Mouse (Mus musculus) ES-E14 (cell line): ENCODE results near the gene Cd247. TPM values are rescaled to one million over a fixed set of nuclear protein-coding genes. Genes with fewer than 3 reads are reported as not detected.

Source experiments
- DNase-seq: peaks from one replicate; pipeline ENCODE4 v3.0.0-alpha.2; 2013; ENCODE audit warnings: low read depth, low spot score
- H3K27ac ChIP-seq: 2 replicates; pipeline ENCODE4 v1.5.1; 2012; ENCODE audit warnings: low read depth, mild to moderate bottlenecking, low read length, moderate library complexity, mixed read lengths; ENCODE audit not compliant: poor library complexity, insufficient read depth, severe bottlenecking
- H3K36me3 ChIP-seq: 2 replicates; pipeline ENCODE4 v1.6.1; 2012; ENCODE audit warnings: mild to moderate bottlenecking, low read length, moderate library complexity, mixed read lengths; ENCODE audit not compliant: control insufficient read depth, poor library complexity, insufficient read depth, severe bottlenecking
- H3K4me1 ChIP-seq, 2 experiments: fragments of 150-350 bp in 1 of 2; sonication (generic) in 1 of 2; 2 replicates each; pipeline ENCODE4 v1.6.1; 2012; ENCODE audit warnings: low read length in 2 of 2, mild to moderate bottlenecking in 1 of 2, mixed read lengths in 1 of 2; ENCODE audit not compliant: control insufficient read depth in 2 of 2, insufficient read depth in 2 of 2, poor library complexity in 1 of 2
- H3K4me3 ChIP-seq, 2 experiments: fragments of 150-350 bp in 1 of 2; sonication (generic) in 1 of 2; 2 replicates each; pipeline ENCODE4 v1.5.1; 2012; ENCODE audit warnings: low read length in 2 of 2, low read depth in 1 of 2, mild to moderate bottlenecking in 1 of 2, mixed read lengths in 1 of 2; ENCODE audit not compliant: insufficient read depth in 1 of 2, poor library complexity in 1 of 2, severe bottlenecking in 1 of 2
- H3K9ac ChIP-seq: 2 replicates; pipeline ENCODE4 v1.6.1; 2012; ENCODE audit warnings: low read depth, mild to moderate bottlenecking, low read length, mixed read lengths; ENCODE audit not compliant: poor library complexity, insufficient read depth, severe bottlenecking
- H3K9me3 ChIP-seq: fragments of 150-350 bp; sonication (generic); 2 replicates; pipeline ENCODE4 v1.6.1; 2012; ENCODE audit warnings: low read depth, mild to moderate bottlenecking, low read length; ENCODE audit not compliant: control insufficient read depth, insufficient read depth
- CHD2 ChIP-seq: IDR thresholded peaks from 2 replicates; pipeline ENCODE4 v1.6.1; 2014; ENCODE audit warnings: mild to moderate bottlenecking, low read depth, low read length, inconsistent platforms
- HCFC1 ChIP-seq: IDR thresholded peaks from 2 replicates; pipeline ENCODE4 v1.6.1; 2012; ENCODE audit warnings: low read length, inconsistent platforms, borderline replicate concordance; ENCODE audit not compliant: insufficient read depth
- MAFK ChIP-seq: IDR thresholded peaks from 2 replicates; pipeline ENCODE4 v1.6.1; 2014; ENCODE audit warnings: mild to moderate bottlenecking, low read depth, low read length, inconsistent platforms; ENCODE audit not compliant: insufficient read depth
- ZC3H11A ChIP-seq: IDR thresholded peaks from 2 replicates; pipeline ENCODE4 v1.6.1; 2012; ENCODE audit warnings: low read depth, mild to moderate bottlenecking, inconsistent platforms, low read length, borderline replicate concordance
- ZNF384 ChIP-seq: IDR thresholded peaks from 2 replicates; pipeline ENCODE4 v1.6.1; 2012; ENCODE audit warnings: low read depth, low read length, inconsistent platforms
- in situ Hi-C, 2 experiments: fragments of 600-800 bp; cut with MboI; formaldehyde crosslinking; loops; one replicate each; pipeline ENCODE4 v1.15.1; 2025; ENCODE audit warnings: low sequenced_read_pairs in 2 of 2, inconsistent platforms in 1 of 2; ENCODE audit not compliant: unreplicated experiment in 2 of 2
- total RNA-seq: library from RNA; depleted of rRNA; stranded (reverse); fragments of 300-350 nt; gene quantifications from 2 replicates; pipeline ENCODE4 v1.2.3, GENCODE M21; 2012

Gene Cd247
- total RNA-seq, 1 experiment: 6.1 TPM

DNA sequence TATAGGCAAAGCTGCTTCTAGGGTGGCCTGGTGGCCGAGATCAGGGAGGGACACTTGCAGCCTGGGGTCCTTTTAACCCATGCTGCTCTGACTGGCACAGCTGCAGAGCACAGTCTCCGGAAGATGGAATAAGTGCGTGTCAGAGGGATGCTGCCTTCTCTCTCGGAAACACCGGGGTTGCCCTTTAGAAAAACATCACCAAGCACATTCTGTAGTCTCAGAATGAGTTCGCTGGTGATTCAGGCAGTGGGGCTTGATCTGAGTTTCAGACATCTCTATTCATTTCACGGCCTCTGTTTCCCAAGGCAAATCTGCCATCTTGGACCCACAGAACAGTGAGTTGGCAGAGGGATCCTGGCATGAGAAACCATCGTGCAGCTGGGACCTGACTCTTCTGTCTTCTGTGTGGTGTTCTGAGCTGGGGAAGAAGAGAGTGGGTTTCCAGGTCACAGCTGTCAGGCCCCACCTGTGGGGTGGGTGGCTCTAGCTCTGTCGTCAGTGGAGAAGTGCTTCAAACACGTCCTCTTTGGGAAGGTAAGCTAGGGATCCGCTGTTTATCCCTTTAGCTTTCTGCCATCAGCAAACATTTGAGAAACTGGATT, 13.3 kb downstream of the Cd247 start:
- no peaks in the 10 kb centered on the region for H3K9me3 ChIP-seq
- TF ChIP-seq MAFK (no peak), ZC3H11A (no peak), ZNF384 (no peak), HCFC1 (no peak), CHD2 (no peak)
- H3K27ac ChIP-seq: no peak overlapping the region
- H3K9ac ChIP-seq: no peak overlapping the region
- H3K4me3 ChIP-seq: no peak overlapping the region
- in situ Hi-C loops: no loop called here
- DNase-seq: no peak
- H3K4me1 ChIP-seq: no peaks in the 10 kb centered on the region
- H3K36me3 ChIP-seq: no peaks in the 10 kb centered on the region

DNA sequence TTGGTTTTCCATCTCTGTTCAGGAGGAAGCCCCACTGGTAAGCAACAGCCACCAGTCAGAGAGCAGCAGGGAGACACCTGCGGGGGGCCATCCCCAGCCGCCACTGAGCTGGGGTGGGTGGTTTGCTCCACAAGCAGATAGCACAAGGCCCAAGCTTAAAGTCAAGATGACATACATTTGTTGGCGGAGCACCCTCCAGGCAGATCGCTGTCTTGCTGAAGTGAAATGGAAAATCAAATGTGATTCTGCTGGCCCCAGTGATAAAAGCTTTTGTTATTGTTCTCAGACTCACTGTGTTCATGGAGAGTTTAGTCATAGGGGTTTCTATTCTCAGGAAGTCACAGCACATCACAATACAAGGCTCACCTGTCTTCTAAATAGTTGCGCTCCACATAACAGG, 14.6 kb downstream of the Cd247 start:
- H3K9me3 ChIP-seq: no peaks in the 10 kb centered on the region
- in situ Hi-C loops: no loop called here
- no peak overlapping the region for H3K27ac ChIP-seq
- H3K4me3 ChIP-seq: no peak overlapping the region
- DNase-seq: no peak
- no peak overlapping the region for H3K9ac ChIP-seq
- no peak for TF ChIP-seq ZNF384
- no peak for TF ChIP-seq MAFK
- no peak for TF ChIP-seq ZC3H11A
- no peak for TF ChIP-seq CHD2
- no peak for TF ChIP-seq HCFC1
- no peaks in the 10 kb centered on the region for H3K36me3 ChIP-seq
- H3K4me1 ChIP-seq: no peaks in the 10 kb centered on the region

DNA sequence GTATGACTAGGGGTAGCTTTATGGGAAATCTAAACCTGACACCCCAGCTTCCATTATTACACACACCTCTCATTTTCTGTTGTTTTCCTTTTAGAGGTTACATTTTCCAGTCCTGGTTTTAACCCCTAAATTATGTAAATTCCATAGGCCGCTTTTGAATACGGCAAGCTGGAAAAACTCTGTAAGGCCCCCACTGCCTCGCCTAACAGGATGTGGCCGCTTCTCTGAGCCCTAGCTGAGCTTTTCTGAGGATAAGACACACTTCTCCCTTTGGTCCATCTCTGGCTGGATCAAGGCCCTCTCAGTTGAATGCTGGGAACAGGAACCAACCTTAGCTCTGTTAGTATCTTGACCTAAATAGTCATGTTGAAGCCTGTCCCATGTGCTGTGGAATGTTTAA, 15.7 kb downstream of the Cd247 start:
- Histone ChIP-seq H3K9ac (no peak overlapping the region), H3K4me1 (no peaks in the 10 kb centered on the region), H3K27ac (no peak overlapping the region), H3K36me3 (no peaks in the 10 kb centered on the region), H3K4me3 (no peak overlapping the region), H3K9me3 (no peaks in the 10 kb centered on the region)
- DNase-seq: no peak
- TF ChIP-seq ZC3H11A: no peak
- no peak for TF ChIP-seq CHD2
- no peak for TF ChIP-seq HCFC1
- no peak for TF ChIP-seq ZNF384
- TF ChIP-seq MAFK: no peak
- in situ Hi-C loops: no loop called here

DNA sequence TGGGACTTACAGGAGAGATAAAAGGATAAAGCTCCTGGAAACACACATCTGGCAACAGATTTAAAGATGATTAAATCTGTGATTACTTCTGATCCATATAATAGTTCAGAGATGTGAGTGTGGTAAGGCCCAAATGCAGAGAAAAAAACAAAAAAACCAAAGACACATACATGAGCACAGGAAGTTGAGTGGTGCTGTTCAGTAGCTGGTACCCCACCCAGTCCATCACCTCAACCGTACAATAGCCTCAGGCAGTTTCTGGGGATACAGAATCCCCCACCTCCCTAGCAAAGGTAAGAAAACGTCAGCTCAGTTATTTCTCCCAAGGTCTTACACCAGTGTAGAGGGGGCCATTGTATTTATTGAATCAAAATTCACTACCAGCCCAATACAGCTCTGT, 22.2 kb downstream of the Cd247 start:
- in situ Hi-C loops: no loop called here
- TF ChIP-seq CHD2 (no peak), MAFK (no peak), ZC3H11A (no peak), ZNF384 (no peak), HCFC1 (no peak)

DNA sequence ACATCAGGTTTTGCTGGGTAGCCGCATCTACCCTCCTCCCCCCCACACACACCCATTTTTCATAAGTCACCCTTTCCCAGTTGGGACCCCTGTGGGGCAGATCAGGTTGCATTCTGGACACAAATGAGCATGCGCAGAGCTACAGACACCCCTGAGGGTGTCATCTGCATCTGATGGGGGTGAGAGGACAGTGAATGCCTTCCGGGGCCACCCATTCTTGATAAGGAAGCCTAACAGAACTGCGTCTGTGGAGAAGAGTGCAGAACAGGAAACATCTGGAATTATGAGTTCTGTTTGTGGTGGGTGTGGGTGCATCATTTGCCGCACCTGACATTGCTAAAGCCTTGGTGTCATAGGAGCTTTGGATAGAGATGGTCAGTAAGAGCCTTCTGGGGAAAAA, 22.7 kb downstream of the Cd247 start:
- in situ Hi-C loops: no loop called here
- no peak for DNase-seq
- H3K4me3 ChIP-seq: no peak overlapping the region
- H3K9ac ChIP-seq: no peak overlapping the region
- no peaks in the 10 kb centered on the region for H3K9me3 ChIP-seq
- TF ChIP-seq MAFK (no peak), ZC3H11A (no peak), HCFC1 (no peak), ZNF384 (no peak), CHD2 (no peak)
- no peak overlapping the region for H3K27ac ChIP-seq
- H3K36me3 ChIP-seq: no peaks in the 10 kb centered on the region
- H3K4me1 ChIP-seq: no peaks in the 10 kb centered on the region

More for the DNA sequence above, 22.2 kb downstream of the Cd247 start:
- Histone ChIP-seq H3K4me1 (no peaks in the 10 kb centered on the region), H3K27ac (no peak overlapping the region), H3K9me3 (no peaks in the 10 kb centered on the region), H3K36me3 (no peaks in the 10 kb centered on the region), H3K9ac (no peak overlapping the region), H3K4me3 (no peak overlapping the region)
- DNase-seq: no peak
